Comparison of ENCODE assay signal across 20 mouse cellular contexts in genomic region chr1:84667660-84668059, GRCm38 (mm10). TPM values are rescaled to one million over a fixed set of nuclear protein-coding genes. Genes with fewer than 3 reads are reported as not detected.
A peak's percentile ranks its signal among the peaks of the same experiment; 100 is the strongest.
DNase-seq lines count a peak whose midpoint lies in the region; ATAC-seq and TF ChIP-seq lines count a peak whose summit lies in the region.
"Had no signal": no experiment of that assay in that cellular context is flagged by ENCODE, and none has a peak within 500 bp of the region (broad histone marks: within the 10 kb centered on the region; RNA-seq: fewer than 3 reads in every experiment).

No protein-coding gene starts in this region.

- TF ChIP-seq CTCF in midbrain, postnatal 0 days (IDR thresholded peaks at IDR 0.05): no peak

- no peaks in the 10 kb centered on the region for H3K36me3 ChIP-seq in forebrain, embryonic 16.5 days (ENCODE audit: control insufficient read depth, insufficient read depth)
- no peaks in the 10 kb centered on the region for H3K36me3 ChIP-seq in forebrain, embryonic 10.5 days (replicated peaks)
- H3K36me3 ChIP-seq in midbrain, postnatal 0 days (ENCODE audit: insufficient read depth, low read length): no peaks in the 10 kb centered on the region
- H3K36me3 ChIP-seq in midbrain, embryonic 14.5 days (ENCODE audit: control insufficient read depth, insufficient read depth, low read length): no peaks in the 10 kb centered on the region
- H3K36me3 ChIP-seq: embryonic facial prominence, embryonic 12.5 days; G1E; heart, embryonic 13.5 days; hindbrain, embryonic 12.5 days had no signal

- no peak overlapping the region for H3K9ac ChIP-seq in forebrain, embryonic 16.5 days (replicated peaks; ENCODE audit: low read depth, low read length)
- H3K9ac ChIP-seq in midbrain, postnatal 0 days (replicated peaks; ENCODE audit: low read length, poor library complexity, severe bottlenecking): no peak overlapping the region
- no peak overlapping the region for H3K9ac ChIP-seq in midbrain, embryonic 14.5 days (replicated peaks; ENCODE audit: low read length)
- H3K9ac ChIP-seq: embryonic facial prominence, embryonic 12.5 days; heart, embryonic 13.5 days; hindbrain, embryonic 12.5 days had no signal

- no peak for DNase-seq in forebrain, embryonic 10.5 days (ENCODE audit: extremely low spot score, low spot score)
- peak; percentile 19 to 23 for DNase-seq in layer of hippocampus, adult 8-10 months (ENCODE audit: low spot score in 2 of 2)
- no peak for DNase-seq in layer of hippocampus, adult 11-12 months (ENCODE audit: low spot score)
- DNase-seq in midbrain, postnatal 0 days (ENCODE audit: low spot score): no peak
- DNase-seq in midbrain, embryonic 14.5 days: no peak
- DNase-seq in kidney, postnatal 25 days: no peak
- DNase-seq: adrenal gland, postnatal 10 days; cerebellum, adult 11 months; cerebellum, adult 9-11 months; embryo, embryonic 11 days; gastrocnemius, postnatal 14 days; heart, postnatal 36 days; kidney, adult 11 months had no signal

- no peaks in the 10 kb centered on the region for H3K9me3 ChIP-seq in forebrain, embryonic 16.5 days (ENCODE audit: control insufficient read depth, low read length)
- H3K9me3 ChIP-seq in forebrain, embryonic 10.5 days: no peaks in the 10 kb centered on the region
- H3K9me3 ChIP-seq in midbrain, postnatal 0 days (ENCODE audit: low read length): no peaks in the 10 kb centered on the region
- H3K9me3 ChIP-seq in midbrain, embryonic 14.5 days (ENCODE audit: control insufficient read depth, low read length): no peaks in the 10 kb centered on the region
- H3K9me3 ChIP-seq: embryonic facial prominence, embryonic 12.5 days; G1E; heart, embryonic 13.5 days; hindbrain, embryonic 12.5 days had no signal

- 0 out of 2 replicates have a peak, but pooled peaks cover 3% of the 10 kb centered on the region for H3K4me1 ChIP-seq in forebrain, embryonic 16.5 days (replicated peaks; ENCODE audit: control insufficient read depth, insufficient read depth, low read length)
- H3K4me1 ChIP-seq in forebrain, embryonic 10.5 days: peaks cover 11% of the 10 kb centered on the region
- H3K4me1 ChIP-seq in midbrain, postnatal 0 days (ENCODE audit: insufficient read depth, low read length): no peaks in the 10 kb centered on the region; the same call in 1 of the 2 replicates
- peaks cover 7% of the 10 kb centered on the region for H3K4me1 ChIP-seq in midbrain, embryonic 14.5 days (ENCODE audit: control insufficient read depth, insufficient read depth, low read length)
- H3K4me1 ChIP-seq: embryonic facial prominence, embryonic 12.5 days; heart, embryonic 13.5 days had no signal

- ATAC-seq in forebrain, embryonic 16.5 days: 0 out of 2 replicates have a peak, but pooled peaks have one; percentile 11
- ATAC-seq in midbrain, postnatal 0 days (ENCODE audit: low FRiP score): no peak
- ATAC-seq in midbrain, embryonic 14.5 days (ENCODE audit: low FRiP score, low TSS enrichment): no peak
- ATAC-seq: hindbrain, embryonic 16.5 days had no signal

- no peaks in the 10 kb centered on the region for H3K27me3 ChIP-seq in forebrain, embryonic 16.5 days (replicated peaks; ENCODE audit: control insufficient read depth, insufficient read depth, low read length)
- no peaks in the 10 kb centered on the region for H3K27me3 ChIP-seq in forebrain, embryonic 10.5 days (ENCODE audit: poor library complexity, severe bottlenecking)
- no peaks in the 10 kb centered on the region for H3K27me3 ChIP-seq in midbrain, postnatal 0 days (ENCODE audit: insufficient read depth, low read length)
- no peaks in the 10 kb centered on the region for H3K27me3 ChIP-seq in midbrain, embryonic 14.5 days (ENCODE audit: control insufficient read depth, insufficient read depth, low read length)
- H3K27me3 ChIP-seq: embryonic facial prominence, embryonic 12.5 days; heart, embryonic 13.5 days; hindbrain, embryonic 12.5 days had no signal

- H3K27ac ChIP-seq in forebrain, embryonic 16.5 days (ENCODE audit: low read length): no peak overlapping the region
- no peak overlapping the region for H3K27ac ChIP-seq in forebrain, embryonic 10.5 days
- 0 out of 2 replicates have a peak overlapping the region, but pooled peaks have one; percentile 32 for H3K27ac ChIP-seq in midbrain, postnatal 0 days (ENCODE audit: low read depth, low read length)
- H3K27ac ChIP-seq in midbrain, embryonic 14.5 days (replicated peaks; ENCODE audit: low read depth, low read length): no peak overlapping the region
- H3K27ac ChIP-seq: embryonic facial prominence, embryonic 12.5 days; heart, embryonic 13.5 days; hindbrain, embryonic 12.5 days had no signal

- no peak overlapping the region for H3K4me2 ChIP-seq in forebrain, embryonic 16.5 days (ENCODE audit: low read length)
- no peak overlapping the region for H3K4me2 ChIP-seq in midbrain, postnatal 0 days (ENCODE audit: low read depth, low read length, poor library complexity, severe bottlenecking)
- no peak overlapping the region for H3K4me2 ChIP-seq in midbrain, embryonic 14.5 days (ENCODE audit: low read length)
- H3K4me2 ChIP-seq: embryonic facial prominence, embryonic 12.5 days; heart, embryonic 13.5 days; hindbrain, embryonic 12.5 days had no signal

- no peak overlapping the region for H3K4me3 ChIP-seq in forebrain, embryonic 16.5 days (replicated peaks; ENCODE audit: low read length)
- H3K4me3 ChIP-seq in forebrain, embryonic 10.5 days: no peak overlapping the region
- no peak overlapping the region for H3K4me3 ChIP-seq in midbrain, postnatal 0 days (ENCODE audit: low read depth, low read length)
- no peak overlapping the region for H3K4me3 ChIP-seq in midbrain, embryonic 14.5 days (replicated peaks; ENCODE audit: low read depth, low read length)
- H3K4me3 ChIP-seq: embryonic facial prominence, embryonic 12.5 days; heart, embryonic 13.5 days; hindbrain, embryonic 12.5 days had no signal

- 76% methylated on average over 4 of the region's 4 CpGs for WGBS in forebrain, embryonic 16.5 days
- 82% methylated on average over 4 of the region's 4 CpGs for WGBS in forebrain, embryonic 10.5 days
- 81% methylated on average over 4 of the region's 4 CpGs for WGBS in midbrain, postnatal 0 days
- WGBS in midbrain, embryonic 14.5 days: 82% methylated on average over 4 of the region's 4 CpGs

RNA-seq across cellular contexts. Expression of gene Dner, which starts 28.4 kb away (rescaled TPM):
- polyA plus RNA-seq in forebrain, embryonic 16.5 days (2015; fragmentation: Nextera tagmentation; extraction: Ambion mirVana): 175 and 200 TPM in 2 replicates
- 6.4 and 8.3 TPM in 2 replicates for polyA plus RNA-seq in forebrain, embryonic 10.5 days (2016; fragmentation: Nextera tagmentation; extraction: Ambion mirVana)
- 100 to 1,000 TPM; 107 to 134 (median 125) TPM for total RNA-seq in layer of hippocampus, adult 8-10 months (2022)
- 321 TPM in 2 replicates for total RNA-seq in midbrain, postnatal 0 days (2014; rRNA removed)
- 323 and 326 TPM in 2 replicates for polyA plus RNA-seq in midbrain, postnatal 0 days (2015; fragmentation: Nextera tagmentation; extraction: Ambion mirVana)
- 241 and 244 TPM in 2 replicates for polyA plus RNA-seq in midbrain, embryonic 14.5 days (2014; fragmentation: Nextera tagmentation; extraction: Ambion mirVana)
- total RNA-seq: common myeloid progenitor, adult 5-6 weeks had no signal
- polyA plus RNA-seq: G1E had no signal

Comparison
In these comparisons a context has a peak if more than half of its experiments do, and no peak if none do; other contexts are left out.
1. DNase-seq: peak in layer of hippocampus, adult 8-10 months (2 of 2); none in forebrain, embryonic 10.5 days (single experiment), layer of hippocampus, adult 11-12 months (single experiment), midbrain, postnatal 0 days (single experiment), midbrain, embryonic 14.5 days (single experiment) and kidney, postnatal 25 days (0 of 2).
2. RNA of gene Dner, which starts 28.4 kb away (polyA plus RNA-seq): 323 to 326 TPM in midbrain, postnatal 0 days, 241 to 244 TPM in midbrain, embryonic 14.5 days and 175 to 200 TPM in forebrain, embryonic 16.5 days; 6.4 to 8.3 TPM in forebrain, embryonic 10.5 days; every median in the first group is over 10 times any median in the second.